Mouse (Mus musculus) forebrain, embryonic 14.5 days (tissue): ENCODE measurements around the gene Rfc4. TPM values are rescaled to one million over a fixed set of nuclear protein-coding genes. Genes with fewer than 3 reads are reported as not detected.

Experiments
- ATAC-seq: fragments of 200-750 bp; cut with Nextera tagmentation; 2 replicates; pipeline ENCODE4 v1.8.0; 2017; ENCODE audit warnings: mild to moderate bottlenecking, moderate library complexity
- DNase-seq: peaks from one replicate; pipeline ENCODE4 v3.0.0-alpha.2; 2015; ENCODE audit warnings: low spot score
- H3K27ac ChIP-seq: fragments of 300-500 bp; sonication (generic); 2 replicates; pipeline ENCODE4 v1.5.1; 2014; ENCODE audit warnings: low read depth, mild to moderate bottlenecking, control low read depth, low read length, moderate library complexity
- H3K27me3 ChIP-seq: fragments of 300-500 bp; sonication (generic); replicated peaks from 2 replicates; pipeline ENCODE4 v1.6.1; 2014; ENCODE audit warnings: low read length, control low read depth, mixed read lengths; ENCODE audit not compliant: control insufficient read depth, insufficient read depth
- H3K36me3 ChIP-seq: fragments of 300-500 bp; sonication (generic); 2 replicates; pipeline ENCODE4 v1.6.1; 2014; ENCODE audit warnings: low read length, control low read depth; ENCODE audit not compliant: control insufficient read depth, insufficient read depth
- H3K4me1 ChIP-seq: fragments of 300-500 bp; sonication (generic); 2 replicates; pipeline ENCODE4 v1.6.1; 2014; ENCODE audit warnings: antibody characterized with exemption, low read length, control low read depth; ENCODE audit not compliant: control insufficient read depth, insufficient read depth
- H3K4me2 ChIP-seq: fragments of 300-500 bp; sonication (generic); 2 replicates; pipeline ENCODE4 v1.6.1; 2014; ENCODE audit warnings: mild to moderate bottlenecking, control low read depth, low read length
- H3K4me3 ChIP-seq: fragments of 300-500 bp; sonication (generic); 2 replicates; pipeline ENCODE4 v1.5.1; 2014; ENCODE audit warnings: low read depth, low read length, control low read depth
- H3K9ac ChIP-seq: fragments of 300-500 bp; sonication (generic); 2 replicates; pipeline ENCODE4 v1.6.1; 2014; ENCODE audit warnings: mild to moderate bottlenecking, low read length, control low read depth, moderate library complexity
- H3K9me3 ChIP-seq: fragments of 300-500 bp; sonication (generic); replicated peaks from 2 replicates; pipeline ENCODE4 v1.6.1; 2016; ENCODE audit warnings: low read length, control low read depth, mixed read lengths; ENCODE audit not compliant: control insufficient read depth
- WGBS: fragments of 180-500 bp; shearing (Covaris S2); extraction: QIAGEN DNeasy Blood & Tissue Kit; methylation state at CpG from one replicate; pipeline ENCODE4 v1.1.7; 2014; 5-methylcytosine and 5-hydroxymethylcytosine counted together
- polyA plus RNA-seq: library from polyadenylated mRNA; unstranded; fragments of >200 nt; fragmentation: Nextera tagmentation; extraction: Ambion mirVana; gene quantifications from 2 replicates; pipeline ENCODE4 v1.2.1, GENCODE M21; 2014

Rfc4 gene
- polyA plus RNA-seq, 1 experiment from 2014 or later, result 110 TPM

GRCm38 (mm10) chr16:23109350-23110280 is 17.9 kb downstream of the Rfc4 start:
- DNase-seq (no peak), ATAC-seq (no peak)
- no peak overlapping the region for H3K27ac ChIP-seq
- peaks cover 59% of the 10 kb centered on the region for H3K36me3 ChIP-seq
- no peaks in the 10 kb centered on the region for H3K27me3 ChIP-seq
- H3K9me3 ChIP-seq, result no peaks in the 10 kb centered on the region
- peak overlapping the region; percentile 97 for H3K4me2 ChIP-seq
- peak overlapping the region; percentile 78 for H3K4me3 ChIP-seq
- peaks cover 19% of the 10 kb centered on the region for H3K4me1 ChIP-seq
- WGBS, result 57% methylated on average over 5 of the region's 5 CpGs
- H3K9ac ChIP-seq, result peak overlapping the region; percentile 100

- peak overlapping the region; percentile 100 for H3K9ac ChIP-seq
- H3K27ac ChIP-seq, result no peak overlapping the region
- no peaks in the 10 kb centered on the region for H3K9me3 ChIP-seq
- no peaks in the 10 kb centered on the region for H3K27me3 ChIP-seq
- no peak for DNase-seq
- no peak for ATAC-seq
- H3K4me2 ChIP-seq, result peak overlapping the region; percentile 97
- WGBS, result 8% methylated on average over 5 of the region's 5 CpGs
- H3K4me1 ChIP-seq, result peaks cover 19% of the 10 kb centered on the region
- H3K36me3 ChIP-seq, result peaks cover 52% of the 10 kb centered on the region
- peak overlapping the region; percentile 78 for H3K4me3 ChIP-seq
Measured at GRCm38 (mm10) chr16:23108943-23109342, 18.6 kb downstream of the Rfc4 start.

- H3K4me1 ChIP-seq, result peaks cover 19% of the 10 kb centered on the region
- H3K36me3 ChIP-seq, result peaks cover 48% of the 10 kb centered on the region
- H3K9ac ChIP-seq, result peak overlapping the region; percentile 100
- H3K27ac ChIP-seq, result peak overlapping the region; percentile 95
- peak; percentile 92 for DNase-seq
- peak overlapping the region; percentile 78 for H3K4me3 ChIP-seq
- under 1% methylated on average over 52 of the region's 52 CpGs for WGBS
- H3K27me3 ChIP-seq, result no peaks in the 10 kb centered on the region
- peak; percentile 90 for ATAC-seq
- H3K4me2 ChIP-seq, result peak overlapping the region; percentile 97
- H3K9me3 ChIP-seq, result no peaks in the 10 kb centered on the region
Measured at GRCm38 (mm10) chr16:23107946-23108759, 19.4 kb downstream of the Rfc4 start.

- Histone ChIP-seq H3K4me3 (peak within 1 kb of the TSS; percentile 78), H3K27me3 (no peaks in the 10 kb centered on the region), H3K4me1 (peaks cover 19% of the 10 kb centered on the region), H3K4me2 (peak within 1 kb of the TSS; percentile 97), H3K9ac (peak within 1 kb of the TSS; percentile 100), H3K9me3 (no peaks in the 10 kb centered on the region), H3K27ac (peak within 1 kb of the TSS; percentile 95), H3K36me3 (peaks cover 40% of the 10 kb centered on the region)
- ATAC-seq (peak; percentile 92), DNase-seq (peak; percentile 94)
- WGBS, result under 1% methylated on average over 71 of the region's 71 CpGs
Measured at GRCm38 (mm10) chr16:23107231-23107942, 20.1 kb downstream of the Rfc4 start, which contains the start of gene Eif4a2. Gene Eif4a2 (plus strand): TSS chr16:23107444.

- Histone ChIP-seq H3K4me1 (peaks cover 14% of the 10 kb centered on the region), H3K9me3 (no peaks in the 10 kb centered on the region), H3K9ac (no peak overlapping the region), H3K4me3 (no peak overlapping the region), H3K36me3 (peaks cover 28% of the 10 kb centered on the region), H3K27me3 (no peaks in the 10 kb centered on the region), H3K27ac (no peak overlapping the region), H3K4me2 (no peak overlapping the region)
- ATAC-seq, result no peak
- 88% methylated on average over 7 of the region's 7 CpGs for WGBS
- no peak for DNase-seq
Measured at GRCm38 (mm10) chr16:23106121-23106520, 21.4 kb downstream of the Rfc4 start.

GRCm38 (mm10) chr16:23103841-23104240 is 23.7 kb downstream of the Rfc4 start:
- H3K4me3 ChIP-seq, result no peak overlapping the region
- peaks cover 7% of the 10 kb centered on the region; the same call in 1 of the 2 replicates for H3K27me3 ChIP-seq
- H3K27ac ChIP-seq, result no peak overlapping the region
- H3K36me3 ChIP-seq, result peaks cover 6% of the 10 kb centered on the region
- WGBS, result 51% methylated on average over 2 of the region's 2 CpGs
- ATAC-seq (no peak), DNase-seq (no peak)
- H3K9me3 ChIP-seq, result no peaks in the 10 kb centered on the region
- H3K4me1 ChIP-seq, result peaks cover under 1% of the 10 kb centered on the region; the same call in 1 of the 2 replicates
- no peak overlapping the region for H3K9ac ChIP-seq
- H3K4me2 ChIP-seq, result no peak overlapping the region

- ATAC-seq (no peak), DNase-seq (no peak)
- 42% methylated on average over 17 of the region's 17 CpGs for WGBS
- H3K36me3 ChIP-seq, result no peaks in the 10 kb centered on the region
- peaks cover 7% of the 10 kb centered on the region; the same call in 1 of the 2 replicates for H3K27me3 ChIP-seq
- H3K27ac ChIP-seq, result no peak overlapping the region
- no peaks in the 10 kb centered on the region for H3K9me3 ChIP-seq
- no peak overlapping the region for H3K4me3 ChIP-seq
- peak overlapping the region; percentile 37 for H3K4me2 ChIP-seq
- no peaks in the 10 kb centered on the region for H3K4me1 ChIP-seq
- H3K9ac ChIP-seq, result peak overlapping the region; percentile 32; the same call in 1 of the 2 replicates
Measured at GRCm38 (mm10) chr16:23103038-23103745, 24.3 kb downstream of the Rfc4 start.
